Mouse (Mus musculus) midbrain, embryonic 16.5 days (tissue): Measurements from ENCODE around the gene Pcx. TPM values are rescaled to one million over a fixed set of nuclear protein-coding genes. Genes with fewer than 3 reads are reported as not detected.

Source experiments
- ATAC-seq: fragments of 200-750 bp; cut with Nextera tagmentation; 2 replicates; pipeline ENCODE4 v1.8.0; 2017; ENCODE audit warnings: moderate TSS enrichment
- H3K27ac ChIP-seq: fragments of 300-500 bp; sonication (generic); 2 replicates; pipeline ENCODE4 v1.5.1; 2014; ENCODE audit warnings: mild to moderate bottlenecking, low read length, mixed read lengths
- H3K27me3 ChIP-seq: fragments of 300-500 bp; sonication (generic); 2 replicates; pipeline ENCODE4 v1.6.1; 2014; ENCODE audit warnings: low read depth, low read length, mixed read lengths; ENCODE audit not compliant: control insufficient read depth, insufficient read depth
- H3K36me3 ChIP-seq: fragments of 300-500 bp; sonication (generic); 2 replicates; pipeline ENCODE4 v1.6.1; 2014; ENCODE audit warnings: mild to moderate bottlenecking, low read length, moderate library complexity, mixed read lengths; ENCODE audit not compliant: control insufficient read depth, insufficient read depth
- H3K4me1 ChIP-seq: fragments of 300-500 bp; sonication (generic); 2 replicates; pipeline ENCODE4 v1.6.1; 2014; ENCODE audit warnings: mild to moderate bottlenecking, low read length, mixed read lengths; ENCODE audit not compliant: control insufficient read depth, insufficient read depth
- H3K4me2 ChIP-seq: fragments of 300-500 bp; sonication (generic); 2 replicates; pipeline ENCODE4 v1.6.1; 2014; ENCODE audit warnings: mild to moderate bottlenecking, low read length, mixed read lengths
- H3K4me3 ChIP-seq: fragments of 300-500 bp; sonication (generic); 2 replicates; pipeline ENCODE4 v1.5.1; 2014; ENCODE audit warnings: low read depth, mild to moderate bottlenecking, low read length, moderate library complexity, mixed read lengths
- H3K9ac ChIP-seq: fragments of 300-500 bp; sonication (generic); 2 replicates; pipeline ENCODE4 v1.6.1; 2014; ENCODE audit warnings: low read depth, low read length, mixed read lengths
- H3K9me3 ChIP-seq: fragments of 300-500 bp; sonication (generic); replicated peaks from 2 replicates; pipeline ENCODE4 v1.6.1; 2014; ENCODE audit warnings: mild to moderate bottlenecking, low read length, mixed read lengths; ENCODE audit not compliant: control insufficient read depth, poor library complexity, severe bottlenecking
- WGBS: fragments of 180-500 bp; shearing (Covaris S2); extraction: QIAGEN DNeasy Blood & Tissue Kit; methylation state at CpG from one replicate; pipeline ENCODE4 v1.1.7; 2014; 5-methylcytosine and 5-hydroxymethylcytosine counted together
- microRNA-seq: library from miRNA; unstranded; fragments of <30 nt; microRNA quantifications from one replicate; pipeline ENCODE4, GENCODE M21; 2017
- polyA plus RNA-seq: library from polyadenylated mRNA; unstranded; fragments of >200 nt; fragmentation: Nextera tagmentation; extraction: Ambion mirVana; gene quantifications from 2 replicates; pipeline ENCODE4 v1.2.1, GENCODE M21; 2015

Gene Pcx
- polyA plus RNA-seq, 1 experiment from 2014 or later: 35.3 TPM

GRCm38 (mm10) chr19:4658156-4658555 is 147.9 kb downstream of the Pcx start:
- Histone ChIP-seq H3K4me2 (no peak overlapping the region), H3K27ac (no peak overlapping the region), H3K4me1 (no peaks in the 10 kb centered on the region), H3K9ac (no peak overlapping the region), H3K27me3 (no peaks in the 10 kb centered on the region), H3K36me3 (no peaks in the 10 kb centered on the region), H3K4me3 (no peak overlapping the region), H3K9me3 (no peaks in the 10 kb centered on the region)
- 87% methylated on average over 5 of the region's 5 CpGs for WGBS
- no peak for ATAC-seq

- Histone ChIP-seq H3K9me3 (no peaks in the 10 kb centered on the region), H3K4me3 (no peak overlapping the region), H3K27me3 (no peaks in the 10 kb centered on the region), H3K4me1 (no peaks in the 10 kb centered on the region), H3K4me2 (no peak overlapping the region), H3K36me3 (no peaks in the 10 kb centered on the region), H3K27ac (no peak overlapping the region), H3K9ac (no peak overlapping the region)
- ATAC-seq: no peak
Observed at GRCm38 (mm10) chr19:4666815-4667214, 156.5 kb downstream of the Pcx start.

- Histone ChIP-seq H3K27me3 (no peaks in the 10 kb centered on the region), H3K9me3 (no peaks in the 10 kb centered on the region), H3K9ac (no peak overlapping the region), H3K4me3 (no peak overlapping the region), H3K4me1 (no peaks in the 10 kb centered on the region), H3K4me2 (no peak overlapping the region), H3K27ac (no peak overlapping the region), H3K36me3 (no peaks in the 10 kb centered on the region)
- WGBS: 93% methylated on average over 4 of the region's 4 CpGs
- ATAC-seq: no peak
Observed at GRCm38 (mm10) chr19:4670776-4671175, 160.5 kb downstream of the Pcx start.

Small RNAs within 50 kb of the gene (microRNA-seq; reads per million reads assigned to microRNA genes)
- gene Mir6986: 0.69 reads per million

Other genes with a start within 250 kb of the Pcx start
- gene Ssh3, start 241.3 kb upstream of the Pcx start, polyA plus RNA-seq: 14.7 and 19.6 TPM in 2 replicates
- 55.6 and 65.7 TPM in 2 replicates for gene Ankrd13d, start 227.3 kb upstream of the Pcx start, polyA plus RNA-seq
- 24.8 and 26.8 TPM in 2 replicates for gene Grk2, start 204.2 kb upstream of the Pcx start, polyA plus RNA-seq
- 32.1 and 33.8 TPM in 2 replicates for gene Kdm2a, start 112.2 kb upstream of the Pcx start, polyA plus RNA-seq
- gene Rhod, start 71.0 kb upstream of the Pcx start, polyA plus RNA-seq: 3.8 and 3.9 TPM in 2 replicates
- 3.2 and 5.2 TPM in 2 replicates for gene Syt12, start 33.0 kb upstream of the Pcx start, polyA plus RNA-seq
- gene 2010003K11Rik, start 11.9 kb upstream of the Pcx start, polyA plus RNA-seq: not detected in 2 replicates
- 10.4 and 11.3 TPM in 2 replicates for gene Lrfn4, start 105.2 kb downstream of the Pcx start, polyA plus RNA-seq
- 51.4 and 52.4 TPM in 2 replicates for gene Rce1, start 115.2 kb downstream of the Pcx start, polyA plus RNA-seq
- 5.4 and 6.6 TPM in 2 replicates for gene Gm960, start 188.2 kb downstream of the Pcx start, polyA plus RNA-seq
- 32.2 and 32.4 TPM in 2 replicates for gene Sptbn2, start 200.7 kb downstream of the Pcx start, polyA plus RNA-seq
- gene Rbm4b, start 246.0 kb downstream of the Pcx start, polyA plus RNA-seq: 149 and 164 TPM in 2 replicates